Mouse (Mus musculus): ENCODE measurements around the gene Gspt1. TPM values are rescaled to one million over a fixed set of nuclear protein-coding genes. Genes with fewer than 3 reads are reported as not detected.
A peak's percentile ranks its signal among the peaks of the same experiment; 100 is the strongest.

The Gspt1 gene
- polyA plus RNA-seq, 1 experiment from 2014 or later: 50.2 TPM

GRCm38 (mm10) chr16:11200247-11200646 lies 53.9 kb downstream of the Gspt1 start:
- no peak overlapping the region for H3K27ac ChIP-seq
- H3K36me3 ChIP-seq: peaks cover 65% of the 10 kb centered on the region
- H3K27me3 ChIP-seq: no peaks in the 10 kb centered on the region
- WGBS: 95% methylated on average over 3 of the region's 3 CpGs
- H3K9me3 ChIP-seq: no peaks in the 10 kb centered on the region
- no peak overlapping the region for H3K4me2 ChIP-seq
- H3K4me1 ChIP-seq (replicated peaks): peaks cover 29% of the 10 kb centered on the region
- no peak overlapping the region for H3K4me3 ChIP-seq
- no peak for ATAC-seq (ENCODE audit: low FRiP score)
- H3K9ac ChIP-seq: no peak overlapping the region

GRCm38 (mm10) chr16:11198467-11198866 lies 55.7 kb downstream of the Gspt1 start:
- peaks cover 12% of the 10 kb centered on the region for H3K4me1 ChIP-seq (replicated peaks)
- H3K27me3 ChIP-seq: no peaks in the 10 kb centered on the region
- no peak for ATAC-seq (ENCODE audit: low FRiP score)
- H3K27ac ChIP-seq: no peak overlapping the region
- H3K9ac ChIP-seq: no peak overlapping the region
- WGBS: 71% methylated on average over 2 of the region's 2 CpGs
- no peak overlapping the region for H3K4me3 ChIP-seq
- H3K4me2 ChIP-seq: no peak overlapping the region
- peaks cover 82% of the 10 kb centered on the region for H3K36me3 ChIP-seq
- no peaks in the 10 kb centered on the region for H3K9me3 ChIP-seq

- Histone ChIP-seq H3K27ac (no peak overlapping the region), H3K9ac (no peak overlapping the region), H3K4me1 (replicated peaks) (peaks cover 10% of the 10 kb centered on the region), H3K4me2 (no peak overlapping the region), H3K4me3 (no peak overlapping the region), H3K27me3 (no peaks in the 10 kb centered on the region), H3K36me3 (peaks cover 95% of the 10 kb centered on the region), H3K9me3 (no peaks in the 10 kb centered on the region)
- ATAC-seq (ENCODE audit: low FRiP score): no peak
- WGBS: 96% methylated on average over 4 of the region's 4 CpGs
Observed at GRCm38 (mm10) chr16:11197052-11197451, 57.1 kb downstream of the Gspt1 start.

- Histone ChIP-seq H3K4me3 (no peak overlapping the region), H3K9me3 (no peaks in the 10 kb centered on the region), H3K4me2 (no peak overlapping the region), H3K9ac (no peak overlapping the region), H3K27me3 (no peaks in the 10 kb centered on the region), H3K4me1 (replicated peaks) (no peaks in the 10 kb centered on the region), H3K36me3 (peaks cover 73% of the 10 kb centered on the region), H3K27ac (no peak overlapping the region)
- 100% methylated on average over 2 of the region's 2 CpGs for WGBS
- no peak for ATAC-seq (ENCODE audit: low FRiP score)
Observed at GRCm38 (mm10) chr16:11193231-11193630, 60.9 kb downstream of the Gspt1 start.

- H3K4me3 ChIP-seq: no peak overlapping the region
- H3K36me3 ChIP-seq: peaks cover 42% of the 10 kb centered on the region
- H3K27me3 ChIP-seq: no peaks in the 10 kb centered on the region
- ATAC-seq (ENCODE audit: low FRiP score): no peak
- no peak overlapping the region for H3K4me2 ChIP-seq
- H3K9ac ChIP-seq: no peak overlapping the region
- no peaks in the 10 kb centered on the region for H3K9me3 ChIP-seq
- H3K4me1 ChIP-seq (replicated peaks): no peaks in the 10 kb centered on the region
- WGBS: 96% methylated on average over 7 of the region's 7 CpGs
- no peak overlapping the region for H3K27ac ChIP-seq
Observed at GRCm38 (mm10) chr16:11190150-11190549, 64.0 kb downstream of the Gspt1 start.

GRCm38 (mm10) chr16:11177404-11177803 lies 76.7 kb downstream of the Gspt1 start:
- no peaks in the 10 kb centered on the region for H3K9me3 ChIP-seq
- no peak overlapping the region for H3K27ac ChIP-seq
- H3K9ac ChIP-seq: no peak overlapping the region; the same call in 1 of the 2 replicates
- WGBS: 78% methylated on average over 2 of the region's 2 CpGs
- no peak for ATAC-seq (ENCODE audit: low FRiP score)
- no peaks in the 10 kb centered on the region for H3K36me3 ChIP-seq
- no peak overlapping the region for H3K4me2 ChIP-seq
- peaks cover 32% of the 10 kb centered on the region for H3K4me1 ChIP-seq (replicated peaks)
- no peak overlapping the region for H3K4me3 ChIP-seq
- peaks cover 4% of the 10 kb centered on the region; the same call in 1 of the 2 replicates for H3K27me3 ChIP-seq

- Histone ChIP-seq H3K27me3 (peaks cover 4% of the 10 kb centered on the region; the same call in 1 of the 2 replicates), H3K9ac (peak overlapping the region; percentile 87), H3K4me2 (peak overlapping the region; percentile 84), H3K4me3 (peak overlapping the region; percentile 85), H3K4me1 (replicated peaks) (peaks cover 32% of the 10 kb centered on the region), H3K36me3 (no peaks in the 10 kb centered on the region), H3K9me3 (no peaks in the 10 kb centered on the region), H3K27ac (peak overlapping the region; percentile 93)
- 3% methylated on average over 4 of the region's 4 CpGs for WGBS
- ATAC-seq (ENCODE audit: low FRiP score): no peak
Observed at GRCm38 (mm10) chr16:11176884-11177244, 77.3 kb downstream of the Gspt1 start.

GRCm38 (mm10) chr16:11176208-11176883 lies 77.8 kb downstream of the Gspt1 start, which contains the start of gene Zc3h7a:
Zc3h7a (minus strand) TSS chr16:11176393.
- H3K4me3 ChIP-seq: peak within 1 kb of the TSS; percentile 85
- H3K4me1 ChIP-seq (replicated peaks): peaks cover 33% of the 10 kb centered on the region
- ATAC-seq (ENCODE audit: low FRiP score): peak; percentile 93
- no peaks in the 10 kb centered on the region for H3K9me3 ChIP-seq
- H3K9ac ChIP-seq: peak within 1 kb of the TSS; percentile 87
- H3K27ac ChIP-seq: peak within 1 kb of the TSS; percentile 93
- peak within 1 kb of the TSS; percentile 84 for H3K4me2 ChIP-seq
- WGBS: under 1% methylated on average over 42 of the region's 57 CpGs
- no peaks in the 10 kb centered on the region for H3K36me3 ChIP-seq
- H3K27me3 ChIP-seq: peaks cover 4% of the 10 kb centered on the region; the same call in 1 of the 2 replicates

GRCm38 (mm10) chr16:11175489-11176207 lies 78.5 kb downstream of the Gspt1 start:
- H3K4me3 ChIP-seq: peak overlapping the region; percentile 85
- H3K4me1 ChIP-seq (replicated peaks): peaks cover 40% of the 10 kb centered on the region
- no peaks in the 10 kb centered on the region for H3K9me3 ChIP-seq
- peaks cover 4% of the 10 kb centered on the region; the same call in 1 of the 2 replicates for H3K27me3 ChIP-seq
- peak overlapping the region; percentile 87 for H3K9ac ChIP-seq
- H3K27ac ChIP-seq: peak overlapping the region; percentile 93
- H3K36me3 ChIP-seq: no peaks in the 10 kb centered on the region
- under 1% methylated on average over 55 of the region's 72 CpGs for WGBS
- ATAC-seq (ENCODE audit: low FRiP score): peak; percentile 77
- H3K4me2 ChIP-seq: peak overlapping the region; percentile 84

- ATAC-seq (ENCODE audit: low FRiP score): no peak
- Histone ChIP-seq H3K9me3 (no peaks in the 10 kb centered on the region), H3K4me1 (replicated peaks) (peaks cover 40% of the 10 kb centered on the region), H3K27me3 (peaks cover 4% of the 10 kb centered on the region; the same call in 1 of the 2 replicates), H3K4me2 (peak overlapping the region; percentile 84), H3K36me3 (no peaks in the 10 kb centered on the region), H3K4me3 (peak overlapping the region; percentile 85), H3K9ac (peak overlapping the region; percentile 87), H3K27ac (peak overlapping the region; percentile 93; the same call in 1 of the 2 replicates)
- WGBS: 15% methylated on average over 9 of the region's 9 CpGs
Observed at GRCm38 (mm10) chr16:11175100-11175488, 79.0 kb downstream of the Gspt1 start.

GRCm38 (mm10) chr16:11174671-11175081 lies 79.4 kb downstream of the Gspt1 start:
- peak overlapping the region; percentile 85 for H3K4me3 ChIP-seq
- peak overlapping the region; percentile 87 for H3K9ac ChIP-seq
- no peaks in the 10 kb centered on the region for H3K9me3 ChIP-seq
- H3K27me3 ChIP-seq: peaks cover 4% of the 10 kb centered on the region; the same call in 1 of the 2 replicates
- H3K4me2 ChIP-seq: peak overlapping the region; percentile 84
- 11% methylated on average over 10 of the region's 10 CpGs for WGBS
- peaks cover 40% of the 10 kb centered on the region for H3K4me1 ChIP-seq (replicated peaks)
- 0 out of 2 replicates have a peak overlapping the region, but pooled peaks have one; percentile 93 for H3K27ac ChIP-seq
- no peak for ATAC-seq (ENCODE audit: low FRiP score)
- H3K36me3 ChIP-seq: no peaks in the 10 kb centered on the region

- Histone ChIP-seq H3K4me1 (replicated peaks) (peaks cover 33% of the 10 kb centered on the region), H3K9me3 (no peaks in the 10 kb centered on the region), H3K4me3 (no peak overlapping the region), H3K9ac (no peak overlapping the region), H3K27me3 (no peaks in the 10 kb centered on the region), H3K27ac (no peak overlapping the region), H3K36me3 (no peaks in the 10 kb centered on the region), H3K4me2 (no peak overlapping the region)
- no peak for ATAC-seq (ENCODE audit: low FRiP score)
- WGBS: 89% methylated on average over 6 of the region's 6 CpGs
Observed at GRCm38 (mm10) chr16:11171679-11172078, 82.4 kb downstream of the Gspt1 start.

Measured in hindbrain, embryonic 13.5 days (tissue).